Mouse (Mus musculus): ENCODE results near the gene Mcm5.

Mcm5 gene

GRCm38 (mm10) chr8:75109236-75109967 is at the start of gene Mcm5:
Gene Mcm5, plus strand, starts transcription at chr8:75109569.
- DNase-seq = peak; percentile 96 to 97

DNA sequence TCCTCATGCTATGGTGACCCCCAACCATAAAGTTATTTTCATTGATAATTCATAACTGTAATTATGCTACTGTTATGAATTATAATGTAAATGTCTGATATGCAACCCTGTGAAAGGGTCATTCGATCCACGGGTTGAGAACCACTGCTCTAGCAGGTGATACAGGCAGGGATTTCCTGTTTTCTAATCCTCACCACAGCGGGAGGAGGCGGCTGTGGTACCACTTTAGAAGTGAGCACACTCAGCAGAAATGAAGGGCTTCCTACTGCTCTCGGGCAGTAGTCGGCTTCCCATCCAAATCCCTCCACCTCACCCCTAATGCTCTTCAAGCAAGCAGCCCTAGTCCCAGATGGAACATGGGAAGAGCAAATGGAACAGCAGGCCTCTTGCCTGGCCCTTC is 49.3 kb upstream of the Mcm5 start:
- no peak for DNase-seq

DNA sequence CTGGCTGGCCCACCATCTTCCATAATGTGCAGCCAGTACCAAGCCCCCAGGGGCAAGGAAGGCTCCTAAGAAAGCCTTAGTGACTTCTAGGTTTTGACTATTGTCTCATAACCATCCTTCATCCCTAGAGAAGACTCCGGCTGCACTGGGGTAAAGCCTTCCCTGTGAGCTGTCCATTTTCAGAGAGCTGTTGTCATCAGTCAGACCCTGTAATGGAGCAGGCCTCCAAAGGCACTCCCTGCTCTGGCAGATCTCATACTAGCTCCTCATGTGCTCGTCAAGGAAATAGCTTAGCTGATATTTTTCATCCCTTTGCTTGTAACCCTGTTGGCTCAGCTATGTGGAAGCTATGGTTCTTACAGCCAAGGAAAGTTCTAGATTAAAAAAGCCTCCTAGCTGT is 48.6 kb upstream of the Mcm5 start:
- DNase-seq = no peak

GRCm38 (mm10) chr8:75063290-75063689 is 46.1 kb upstream of the Mcm5 start:
- no peak for DNase-seq

GRCm38 (mm10) chr8:75064790-75065189 is 44.6 kb upstream of the Mcm5 start:
- no peak for DNase-seq

DNA sequence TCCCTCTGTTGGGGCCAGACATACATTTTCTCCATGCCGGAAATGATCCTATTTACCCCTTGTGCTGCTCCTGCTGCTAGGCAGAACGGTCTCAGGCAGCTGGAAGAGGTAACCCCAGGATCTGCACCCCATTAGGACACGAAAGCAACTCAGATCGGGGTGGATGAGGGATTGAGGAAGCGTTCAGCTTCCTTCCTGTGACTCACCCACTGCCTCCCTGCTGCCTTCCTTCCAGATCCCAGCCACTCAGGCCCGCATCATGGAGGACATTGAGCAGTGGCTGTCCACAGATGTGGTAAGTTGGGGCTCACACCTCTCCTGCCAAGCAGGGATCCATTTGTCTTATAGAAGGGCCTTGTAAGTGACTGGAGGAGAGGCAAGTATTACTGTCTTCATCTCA is 42.1 kb upstream of the Mcm5 start:
- no peak for DNase-seq

DNA sequence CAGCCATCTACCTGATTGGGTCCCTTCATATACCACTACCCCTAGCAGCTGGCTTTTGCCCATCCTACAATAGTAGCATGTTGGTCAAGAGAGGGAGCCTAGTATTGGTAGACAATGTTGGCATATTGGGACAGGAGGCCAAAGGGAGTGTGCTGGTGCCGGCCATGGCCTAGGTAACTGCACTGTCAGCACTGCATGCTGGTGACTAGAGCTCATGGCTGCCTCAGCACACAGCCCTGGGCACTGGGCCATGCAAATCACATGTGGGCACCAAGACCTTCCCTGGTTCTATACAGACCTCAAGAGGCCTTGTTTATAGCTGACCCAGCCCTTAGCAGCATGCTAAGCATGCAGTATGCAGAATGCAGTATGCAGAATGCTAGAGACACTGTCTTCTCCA is 39.1 kb upstream of the Mcm5 start:
- DNase-seq = no peak

DNA sequence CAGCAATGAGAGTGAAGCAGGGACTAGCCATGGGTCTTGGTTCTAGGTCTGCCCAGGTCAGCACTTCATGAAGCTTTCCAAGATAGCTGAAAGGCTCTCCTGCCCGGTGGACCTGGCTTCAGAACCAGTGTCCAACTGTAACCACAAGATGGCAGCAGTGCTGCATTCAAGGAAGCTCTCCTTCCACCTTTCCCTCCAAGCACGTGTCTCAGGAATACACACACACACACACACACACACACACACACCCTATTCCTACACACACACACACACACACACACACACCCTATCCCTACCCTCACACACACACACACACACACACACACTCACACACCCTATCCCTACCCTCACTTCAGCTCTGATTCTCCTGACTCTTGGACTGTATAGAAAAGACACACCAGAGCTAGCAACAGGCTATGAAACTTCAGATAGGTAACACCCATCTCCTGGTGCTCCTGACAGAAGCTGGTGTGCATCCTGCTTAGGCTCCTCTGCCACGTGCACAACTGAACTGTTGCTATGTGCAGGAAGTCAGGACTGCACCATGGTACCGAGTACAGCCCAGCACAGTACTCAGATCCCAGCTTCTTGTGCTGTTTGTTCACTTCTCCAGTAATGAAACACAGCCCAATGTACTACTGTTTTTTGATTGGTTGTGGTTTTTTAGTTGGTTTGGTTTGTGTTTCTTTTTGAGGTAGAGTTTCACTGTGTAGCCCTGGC is 37.6 kb upstream of the Mcm5 start:
- peak; percentile 48 to 64 for DNase-seq

DNA sequence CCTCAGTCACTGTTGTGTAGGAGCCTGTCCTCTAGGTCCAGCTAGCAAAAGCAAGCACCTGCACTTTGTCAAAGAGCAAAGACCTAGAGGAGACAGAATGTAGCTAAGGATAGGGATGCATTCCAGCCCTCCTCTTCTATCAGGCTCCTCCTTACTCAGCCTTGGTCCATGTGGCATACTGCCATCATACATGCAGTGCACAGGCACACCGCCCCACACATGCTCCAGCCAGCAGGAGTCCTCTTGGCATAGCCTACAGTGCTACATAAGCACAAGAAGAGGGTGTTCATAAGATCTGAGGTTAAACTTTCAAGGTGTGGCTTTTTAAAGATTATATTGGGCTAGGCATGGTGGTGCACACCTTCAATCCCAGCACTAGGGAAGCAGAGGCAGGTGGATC is 34.5 kb upstream of the Mcm5 start:
- no peak for DNase-seq

DNA sequence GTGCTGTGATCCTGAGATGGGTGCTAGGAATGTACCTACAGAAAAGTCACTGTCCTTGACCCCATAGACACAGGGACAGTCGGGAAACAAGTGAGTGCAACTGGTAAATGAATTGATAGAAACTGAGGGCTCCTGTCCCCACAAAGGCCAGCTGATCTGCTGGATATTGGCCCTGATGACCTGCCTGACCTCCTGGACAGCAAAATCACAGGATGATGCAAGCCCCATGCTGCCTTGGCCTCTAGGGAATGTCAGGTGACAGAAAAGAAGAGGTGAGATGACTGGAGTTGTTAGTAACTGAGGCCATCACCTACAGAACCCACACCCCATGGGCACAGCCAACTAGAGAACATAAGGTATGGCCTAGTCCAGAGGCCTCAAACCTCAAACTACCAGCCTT is 31.2 kb upstream of the Mcm5 start:
- no peak for DNase-seq

- DNase-seq = no peak
Observed at GRCm38 (mm10) chr8:75078851-75079250, 30.5 kb upstream of the Mcm5 start.

GRCm38 (mm10) chr8:75081364-75082040 is 27.9 kb upstream of the Mcm5 start:
- DNase-seq = no peak

- DNase-seq = no peak
Observed at GRCm38 (mm10) chr8:75082181-75082805, 27.1 kb upstream of the Mcm5 start.

- DNase-seq = peak; percentile 40 to 47
Observed at GRCm38 (mm10) chr8:75083846-75084245, 25.5 kb upstream of the Mcm5 start.

DNA sequence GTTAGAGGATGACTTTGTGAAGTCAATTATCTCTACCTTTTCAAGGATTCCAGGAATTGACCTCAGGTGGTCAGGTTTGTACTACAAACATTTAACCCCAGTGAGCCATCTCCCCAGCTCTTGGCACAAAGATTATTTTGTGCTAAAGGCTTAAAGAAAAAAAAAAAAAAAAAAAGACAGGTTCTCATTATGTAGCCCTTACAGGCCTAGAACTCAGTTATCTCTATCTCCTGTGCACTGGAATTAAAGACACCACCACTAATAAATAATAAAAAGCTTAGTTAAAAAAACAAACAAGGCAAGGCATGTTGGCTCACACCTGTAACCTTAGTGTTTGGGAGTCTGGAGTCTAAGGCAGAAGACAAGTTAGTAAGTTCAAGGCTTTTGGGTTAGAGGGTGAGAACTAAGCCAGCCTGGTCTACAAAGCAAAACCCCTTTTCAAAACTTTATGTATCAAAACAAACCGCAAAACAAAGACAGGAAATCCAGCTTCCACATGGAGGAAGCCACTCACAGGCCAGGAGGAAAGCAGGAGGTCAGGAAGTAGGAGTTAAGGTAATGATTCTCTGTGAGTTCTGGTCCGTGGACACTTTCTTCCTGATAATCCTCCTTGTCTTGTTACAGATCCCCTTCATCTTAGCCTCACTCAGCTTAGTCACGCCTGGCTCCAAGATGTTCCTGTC is 24.8 kb upstream of the Mcm5 start:
- no peak for DNase-seq

GRCm38 (mm10) chr8:75086002-75086401 is 23.4 kb upstream of the Mcm5 start:
- no peak for DNase-seq

GRCm38 (mm10) chr8:75087127-75087526 is 22.2 kb upstream of the Mcm5 start:
- DNase-seq = no peak

DNA sequence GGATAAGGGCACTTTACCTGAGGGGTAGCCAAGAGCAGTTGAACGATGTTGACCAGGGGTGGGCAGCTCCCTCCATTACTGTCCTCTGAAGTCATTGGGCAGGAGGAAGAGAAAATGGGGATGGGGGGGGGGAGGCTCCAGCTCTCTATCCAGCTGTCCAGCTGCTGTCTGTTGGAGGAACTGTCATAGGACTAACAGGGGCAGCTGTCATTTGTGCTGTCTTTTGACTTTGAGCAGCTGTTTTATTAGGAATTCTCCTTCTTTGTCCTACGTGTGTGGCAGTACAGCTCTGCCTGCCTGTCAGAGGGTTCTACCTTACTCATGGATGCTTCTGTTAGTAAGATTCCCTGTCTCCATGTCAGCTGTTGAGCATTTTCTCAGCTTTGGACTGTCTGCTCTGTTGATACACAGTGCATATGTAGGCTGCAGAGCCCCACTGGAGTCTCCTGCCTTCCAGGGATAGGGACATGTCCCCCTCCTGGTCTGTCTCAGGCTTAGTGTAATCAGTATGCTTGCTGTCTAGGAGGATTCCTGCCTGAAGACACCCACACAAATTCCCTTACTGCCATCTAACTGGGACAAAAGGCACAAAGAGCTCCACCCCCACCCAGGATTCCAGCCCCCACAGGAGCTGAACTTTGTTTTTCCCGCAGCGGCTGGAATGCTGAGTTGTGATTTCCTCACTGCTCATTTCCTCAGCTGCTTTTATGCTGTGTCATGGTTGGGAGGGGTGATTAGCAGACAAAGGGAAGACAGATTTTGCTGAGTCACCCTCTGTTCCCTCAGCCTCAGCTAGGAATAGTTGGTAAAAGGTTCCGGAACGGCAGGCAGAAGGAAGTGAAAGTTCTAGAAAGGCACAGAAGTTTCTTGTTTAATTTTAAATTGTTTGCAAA is 20.1 kb upstream of the Mcm5 start:
- no peak for DNase-seq

DNA sequence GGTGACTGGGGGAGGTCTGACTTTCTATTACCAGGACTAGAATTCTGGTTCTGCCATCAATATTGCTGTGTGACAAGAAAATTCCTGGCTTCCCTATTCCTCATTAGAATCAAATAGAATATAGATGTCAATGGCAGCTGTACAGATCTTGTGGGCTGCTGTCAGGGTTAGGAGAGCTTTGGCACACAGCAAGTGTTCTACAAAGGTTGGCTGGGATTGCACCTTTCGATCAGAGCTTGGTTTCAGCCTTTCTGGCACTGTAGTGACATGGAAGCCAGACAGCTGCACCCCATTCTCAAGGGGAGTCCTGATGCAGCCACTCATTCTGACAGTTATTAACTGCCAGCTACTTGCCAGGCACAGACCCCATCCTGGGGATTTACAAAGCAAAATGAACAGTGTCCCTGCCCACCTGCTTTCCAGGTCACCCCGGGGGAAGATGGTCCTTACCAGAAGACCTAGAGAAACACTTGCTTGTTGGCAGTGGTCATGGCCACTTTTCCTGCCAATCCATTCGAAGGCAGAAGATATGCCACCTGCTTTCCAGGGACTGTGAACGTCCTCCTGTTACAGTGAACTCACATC is 18.5 kb upstream of the Mcm5 start:
- DNase-seq = no peak

GRCm38 (mm10) chr8:75093399-75094156 is 15.8 kb upstream of the Mcm5 start, which contains the start of gene Hmox1:
Gene Hmox1, plus strand, starts transcription at chr8:75093621.
- DNase-seq = peak; percentile 66 to 74

DNA sequence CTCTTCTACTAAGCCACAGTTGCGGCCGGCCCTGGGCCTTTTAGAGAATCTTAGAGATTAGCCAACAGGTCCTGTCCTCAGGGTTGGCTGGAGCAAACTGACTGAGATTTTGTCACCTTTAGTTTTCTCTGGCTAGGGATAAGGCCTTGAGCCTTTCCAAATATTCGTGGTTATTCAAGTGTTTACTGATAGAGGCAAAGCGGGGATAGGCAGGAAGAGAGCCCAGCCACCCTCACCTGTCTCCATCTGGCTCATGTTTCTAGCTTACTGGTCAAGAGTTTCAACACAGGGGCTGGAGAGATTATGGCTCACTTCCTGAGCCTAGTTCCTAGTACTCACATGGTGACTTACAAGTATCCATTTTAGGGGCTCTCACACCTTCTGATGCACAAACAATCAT is 6.4 kb upstream of the Mcm5 start:
- DNase-seq = no peak
